Mouse (Mus musculus) neural tube, embryonic 10.5 days (tissue): ENCODE measurements around the gene Dmbx1.

Source experiments
- DNase-seq: peaks from one replicate; pipeline ENCODE4 v3.0.0-alpha.2; 2017; ENCODE audit warnings: low spot score; ENCODE audit errors: extremely low spot score

Dmbx1 gene

GRCm38 (mm10) chr4:115939295-115940102 lies at the start of gene Dmbx1:
TSS of gene Dmbx1 (minus strand) at chr4:115939926.
- DNase-seq: peak; percentile 82

DNA sequence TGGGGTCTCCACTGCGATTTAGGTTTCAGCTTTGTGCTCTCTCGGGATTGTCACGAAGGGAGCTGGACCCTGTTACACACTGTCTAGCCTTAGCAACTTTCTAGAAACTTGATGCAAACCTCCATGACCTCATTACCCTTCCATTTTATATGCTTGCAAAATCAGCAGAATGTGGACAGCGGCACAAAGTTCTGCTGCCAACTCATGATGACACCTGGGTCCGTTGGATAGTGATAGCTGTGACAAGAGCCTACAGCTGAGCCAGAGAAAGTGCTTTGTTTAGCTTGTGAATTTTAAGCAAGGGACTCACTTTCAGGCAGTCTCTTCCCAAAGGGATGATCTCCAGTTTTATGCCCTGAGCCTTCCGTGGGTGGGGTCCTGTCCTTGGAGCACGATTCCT lies 49.7 kb upstream of the Dmbx1 start:
- no peak for DNase-seq

- DNase-seq: no peak
These were observed 48.3 kb upstream of the Dmbx1 start for GRCm38 (mm10) chr4:115987858-115988530.

DNA sequence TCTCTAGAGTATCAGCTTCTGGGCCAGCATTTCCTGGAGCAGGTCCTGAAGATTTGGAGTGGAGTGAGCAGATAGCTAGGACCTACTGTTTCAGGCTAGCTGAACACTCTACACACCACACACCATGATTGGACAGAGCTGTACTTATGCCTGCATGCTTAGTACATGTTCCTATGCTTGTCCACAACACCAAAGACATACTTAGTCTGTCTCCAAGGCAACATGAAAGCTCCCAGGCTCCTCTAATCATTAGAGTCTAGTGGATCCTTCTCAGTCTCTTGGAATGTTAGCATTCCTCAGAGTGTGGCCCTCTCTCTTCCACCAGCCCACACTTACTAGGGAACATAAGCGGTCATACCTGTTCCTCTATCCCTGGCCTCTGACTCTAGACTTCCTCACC lies 47.7 kb upstream of the Dmbx1 start:
- DNase-seq: no peak

- no peak for DNase-seq
These were observed 45.2 kb upstream of the Dmbx1 start for GRCm38 (mm10) chr4:115984967-115985366.

- DNase-seq: peak; percentile 93
These were observed 44.4 kb upstream of the Dmbx1 start for GRCm38 (mm10) chr4:115984111-115984510.

DNA sequence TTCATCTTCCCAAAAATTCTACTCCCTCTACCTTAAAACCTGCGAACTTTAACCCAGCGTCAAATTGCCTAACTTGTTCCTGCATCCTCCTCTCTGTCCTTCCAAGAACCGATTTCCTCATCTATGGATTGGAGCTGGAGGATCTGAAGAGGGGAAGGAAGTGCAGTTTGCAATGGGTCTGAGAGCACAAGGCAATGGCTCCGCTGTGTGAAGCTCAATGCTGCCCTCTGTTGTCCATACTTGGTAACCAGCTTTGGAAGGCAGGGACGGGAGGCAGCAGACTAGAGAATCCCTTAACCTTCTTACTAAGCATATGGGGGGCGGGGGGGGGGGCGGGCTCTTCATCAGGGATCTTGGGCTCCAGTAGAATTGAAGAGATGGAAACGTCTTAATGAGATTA lies 41.0 kb upstream of the Dmbx1 start:
- DNase-seq: peak; percentile 82

DNA sequence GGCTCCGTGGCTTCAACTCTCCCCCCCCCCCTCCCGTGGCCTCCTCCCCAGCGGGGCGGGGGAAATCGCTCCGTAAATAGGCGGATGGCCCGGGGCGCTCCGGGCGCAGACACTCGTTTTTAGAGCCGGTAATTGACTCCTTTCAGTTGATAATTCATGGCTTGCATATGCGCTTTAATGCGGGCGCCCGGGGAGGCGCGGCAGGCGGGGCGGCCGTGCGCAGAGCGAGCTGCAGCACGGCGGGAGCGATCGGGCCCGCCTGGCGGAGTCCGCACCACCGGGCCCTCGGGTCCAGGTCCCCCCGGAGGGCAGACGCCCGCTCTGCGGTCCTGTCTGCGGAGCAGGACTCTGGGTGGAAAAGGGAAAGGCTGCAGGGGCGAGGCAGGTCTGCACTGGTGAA lies 39.7 kb upstream of the Dmbx1 start:
- peak; percentile 43 for DNase-seq

DNA sequence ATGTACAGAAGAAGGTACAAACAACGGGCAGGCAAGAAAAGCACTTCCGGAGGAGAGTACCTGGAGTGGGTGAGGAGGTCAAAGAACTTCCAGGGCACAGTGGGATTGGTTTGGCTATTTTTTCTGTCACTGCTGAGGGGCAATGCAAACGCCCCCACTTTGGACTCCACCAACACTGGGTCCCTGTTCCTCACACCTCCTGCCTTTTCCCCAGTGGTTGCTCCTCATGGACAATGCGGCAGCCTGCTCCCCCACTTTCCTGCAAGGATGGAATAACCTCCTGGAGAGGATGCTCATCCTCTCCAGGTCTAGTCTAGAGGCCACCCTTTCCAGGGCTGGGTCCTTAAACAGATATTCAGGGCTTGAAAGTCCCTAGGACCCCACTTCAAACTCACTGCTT lies 39.2 kb upstream of the Dmbx1 start:
- no peak for DNase-seq

GRCm38 (mm10) chr4:115972543-115972942 lies 32.8 kb upstream of the Dmbx1 start:
- no peak for DNase-seq

GRCm38 (mm10) chr4:115964446-115964845 lies 24.7 kb upstream of the Dmbx1 start:
- no peak for DNase-seq

GRCm38 (mm10) chr4:115963751-115964150 lies 24.0 kb upstream of the Dmbx1 start:
- DNase-seq: no peak

DNA sequence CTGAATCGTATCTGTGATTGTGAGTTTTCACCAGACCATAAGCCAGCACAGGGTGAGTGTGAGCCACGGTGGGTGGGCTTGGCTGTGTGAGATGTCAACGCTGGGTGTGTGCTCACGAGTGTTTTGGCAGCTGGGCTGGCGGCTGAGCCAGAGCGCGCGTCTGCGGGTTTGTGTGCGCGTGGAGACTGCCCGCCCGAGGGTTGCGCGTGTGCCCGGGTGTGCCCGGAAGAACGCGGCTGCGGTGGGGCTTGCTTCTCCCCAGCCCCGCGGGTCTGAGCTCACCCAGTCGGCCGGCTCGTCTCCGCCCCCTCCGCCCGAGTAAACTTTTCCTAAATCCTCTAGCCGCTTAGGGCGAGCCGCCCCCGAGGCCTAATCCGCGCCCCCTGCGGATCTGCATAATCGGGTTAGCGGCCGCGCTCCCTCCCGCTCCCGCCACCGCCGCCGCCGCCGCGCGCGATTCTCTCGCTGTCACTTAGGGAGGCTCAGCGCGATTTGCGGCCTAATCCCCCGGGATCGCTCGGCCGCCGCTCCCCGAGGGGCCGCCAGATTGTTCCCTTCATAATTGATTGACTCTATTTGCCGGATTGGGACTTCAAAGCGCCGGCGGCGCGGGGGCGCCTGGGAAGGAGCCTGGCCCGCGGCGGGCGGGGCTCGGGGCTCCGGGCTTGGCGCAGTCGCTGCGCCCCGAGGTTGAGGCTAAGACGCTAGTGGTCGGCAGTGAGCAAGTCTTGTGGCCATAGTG lies 23.1 kb upstream of the Dmbx1 start:
- peak; percentile 77 for DNase-seq

DNA sequence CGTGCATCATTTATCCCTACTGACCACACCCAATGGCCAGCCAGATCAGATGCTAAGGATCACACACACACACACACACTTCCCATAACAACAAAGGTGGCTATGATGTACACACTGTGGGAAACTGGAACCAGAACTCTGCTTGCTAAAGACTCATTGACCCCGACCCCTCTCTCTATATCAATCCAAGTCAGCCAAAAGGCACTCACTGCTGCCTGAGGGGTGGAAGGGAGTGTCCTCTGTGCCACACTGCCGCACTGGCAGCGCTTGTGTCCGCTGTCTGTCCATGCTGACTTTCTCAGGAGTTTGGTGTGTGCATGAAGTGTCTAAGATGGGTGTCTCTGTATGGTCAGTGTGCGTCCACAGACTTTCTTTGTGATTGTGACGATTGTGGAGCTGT lies 22.3 kb upstream of the Dmbx1 start:
- DNase-seq: no peak

DNA sequence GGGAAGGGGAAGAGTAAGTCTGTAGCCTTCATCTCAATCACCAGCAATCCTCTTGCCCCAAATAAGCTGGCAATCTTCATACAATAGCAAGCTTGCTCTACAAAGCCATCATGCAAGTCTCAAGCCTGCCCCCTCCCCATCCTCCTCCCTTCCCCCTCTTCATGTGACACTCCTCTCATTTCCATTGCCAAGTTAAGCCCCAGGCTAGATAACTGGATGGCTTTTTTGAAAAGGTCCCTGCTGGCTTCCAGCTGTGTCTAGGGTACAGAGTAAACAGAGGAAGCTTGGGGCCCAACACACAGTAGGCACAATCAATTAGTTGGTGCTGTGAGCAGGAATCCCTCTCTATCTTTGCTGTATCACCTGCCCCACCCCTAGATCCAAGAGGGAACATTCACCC lies 19.8 kb upstream of the Dmbx1 start:
- DNase-seq: no peak

- DNase-seq: no peak
These were observed 15.7 kb upstream of the Dmbx1 start for GRCm38 (mm10) chr4:115955494-115955775.

DNA sequence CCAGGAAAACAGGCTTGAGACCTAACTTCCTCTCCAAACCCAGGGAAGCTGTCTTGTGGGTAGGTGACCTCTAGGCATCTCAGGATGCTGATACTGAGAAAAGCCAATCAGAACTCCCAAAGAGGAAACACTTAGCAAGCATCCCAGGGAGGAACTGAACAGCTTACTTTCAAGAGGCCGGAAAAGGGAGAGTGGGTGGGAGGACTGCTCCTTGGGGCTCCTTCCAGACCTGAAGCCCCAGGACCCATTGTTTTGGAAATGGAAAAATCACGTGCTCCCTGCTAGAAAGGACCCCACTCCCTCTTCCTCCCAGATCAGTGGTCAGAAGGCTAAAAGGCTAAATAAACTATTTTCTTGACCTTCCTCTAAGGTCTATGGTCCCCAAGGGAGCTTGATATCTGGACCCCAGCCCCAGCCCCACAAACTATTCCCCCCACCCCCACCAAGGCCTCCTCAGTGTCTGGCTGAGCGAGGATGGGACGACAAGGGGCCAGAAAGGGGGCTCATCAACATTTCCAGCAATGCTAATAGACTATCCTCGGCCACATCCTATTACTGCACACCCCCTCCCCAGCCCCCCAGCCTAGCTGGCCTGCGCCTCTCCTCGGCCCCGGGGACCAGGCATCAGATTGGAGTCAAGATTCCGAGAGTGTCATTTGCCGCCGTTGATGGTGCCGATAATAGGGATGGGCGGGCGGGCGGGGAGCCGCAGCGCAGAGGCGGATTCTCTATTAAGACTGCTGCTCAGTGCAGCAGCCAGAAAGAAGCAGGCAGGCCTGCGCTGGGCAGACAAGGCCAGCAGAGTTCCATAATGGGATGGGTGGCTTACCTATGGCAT lies 15.1 kb upstream of the Dmbx1 start:
- DNase-seq: no peak

DNA sequence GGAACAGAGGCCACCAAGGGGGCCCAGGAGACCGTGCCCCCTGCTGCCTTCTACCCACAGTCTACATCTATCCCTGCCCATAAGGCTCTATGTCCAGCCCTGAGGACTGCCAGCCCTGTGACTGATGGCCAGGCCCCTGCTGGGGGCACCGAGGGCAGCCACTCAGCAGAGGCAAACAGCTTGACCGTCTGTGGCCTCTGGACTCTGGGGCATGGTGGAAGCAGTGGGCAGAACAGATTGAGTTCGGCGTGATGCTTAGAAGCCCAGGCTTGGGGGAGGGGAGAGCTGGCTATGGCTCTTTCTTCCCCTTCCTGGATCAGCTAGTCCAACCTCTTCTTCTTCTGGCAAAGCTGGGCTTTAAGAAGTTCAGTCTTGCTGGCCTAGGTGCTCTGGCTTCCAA lies 13.8 kb upstream of the Dmbx1 start:
- no peak for DNase-seq

GRCm38 (mm10) chr4:115952758-115953157 lies 13.0 kb upstream of the Dmbx1 start:
- peak; percentile 67 for DNase-seq

GRCm38 (mm10) chr4:115943669-115944314 lies 4.1 kb upstream of the Dmbx1 start:
- no peak for DNase-seq

DNA sequence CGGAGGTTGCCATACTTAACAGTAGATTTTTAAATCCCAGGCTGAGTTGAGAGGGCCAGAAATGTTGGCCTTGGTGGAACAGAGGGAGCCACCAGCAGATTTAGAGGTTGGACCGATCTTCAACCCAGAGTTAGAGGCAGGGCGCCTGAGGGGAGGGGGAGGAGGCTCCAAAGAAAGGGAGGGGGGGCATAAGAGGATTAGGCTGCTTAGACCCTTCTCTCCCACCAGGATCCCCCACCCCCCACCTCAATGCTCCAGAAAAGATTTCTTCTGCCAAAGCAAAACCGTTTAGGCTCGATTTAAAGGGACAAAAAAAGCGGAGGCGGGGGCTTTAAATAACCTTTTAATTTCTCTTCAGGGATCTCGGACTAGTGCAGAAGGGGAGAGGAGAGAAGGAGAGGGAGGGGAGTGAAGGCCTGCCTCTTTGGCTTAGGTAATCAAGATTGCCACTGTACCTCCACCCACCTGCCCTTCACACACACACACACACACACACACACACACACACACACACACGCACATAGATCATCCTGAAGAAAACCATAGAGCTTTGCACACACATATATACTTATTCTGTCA lies 1.6 kb upstream of the Dmbx1 start:
- DNase-seq: no peak
